Mouse (Mus musculus): ENCODE results near the gene Gas2l1.

DNA sequence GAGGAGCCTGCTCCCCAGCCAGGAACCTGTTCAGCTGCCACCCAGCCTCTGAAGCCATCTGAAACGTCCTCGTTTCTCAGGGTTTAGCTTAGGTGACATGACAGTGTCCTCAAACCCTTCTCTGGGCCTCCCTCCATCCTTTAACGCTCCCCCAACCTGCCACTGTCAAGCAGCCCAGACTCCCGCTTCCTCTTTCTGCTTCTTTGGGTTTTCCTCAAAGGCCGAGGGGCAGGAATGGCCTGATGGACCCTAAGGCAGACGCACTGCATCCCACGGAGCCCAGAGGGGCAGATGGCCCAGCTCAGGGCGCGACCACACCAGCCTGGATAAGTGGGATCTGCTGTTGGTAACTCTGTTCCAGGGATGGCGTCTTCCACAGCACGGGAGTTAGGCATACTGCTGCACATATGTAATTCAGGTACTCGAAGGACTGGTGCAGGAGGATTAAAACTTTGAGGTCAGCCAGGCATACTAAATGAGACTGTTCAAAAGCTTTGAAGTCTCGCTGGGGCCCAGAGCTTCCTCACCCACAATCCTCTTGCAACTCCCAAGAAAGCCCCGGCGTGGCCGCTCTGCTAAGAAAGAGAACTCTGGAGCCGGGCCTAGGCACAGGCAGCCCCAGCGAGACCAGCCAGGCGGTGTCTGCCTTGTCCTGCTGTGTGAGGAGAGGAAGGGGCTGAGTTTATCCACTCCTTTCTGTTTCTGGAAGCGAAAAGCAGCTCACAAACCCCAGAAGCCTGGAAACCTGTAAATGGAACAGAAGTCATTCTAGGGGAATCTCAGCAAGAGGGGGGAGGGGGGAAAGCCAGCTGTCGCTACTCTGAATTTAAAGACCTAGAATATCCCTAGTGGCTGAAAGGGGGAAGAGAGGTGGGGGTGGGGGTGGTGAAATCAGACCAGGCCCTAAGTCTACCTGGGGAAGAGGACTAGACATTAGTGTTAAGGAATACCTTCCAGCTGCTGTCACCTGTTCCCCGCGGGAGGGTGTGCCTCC, 8.9 kb downstream of the Gas2l1 start:
- TF ChIP-seq CTCF (IDR thresholded peaks at IDR 0.05; ENCODE audit: borderline replicate concordance, insufficient read depth, low read depth, low read length) (no peak), POLR2A (IDR thresholded peaks at IDR 0.05; ENCODE audit: borderline replicate concordance, insufficient read depth, low read length) (no peak)
